Mouse (Mus musculus): ENCODE measurements around the gene Clasp1.

- TF ChIP-seq CTCF (IDR thresholded peaks at IDR 0.05; ENCODE audit: insufficient read depth, low read depth, low read length) (no peak), POLR2A (IDR thresholded peaks at IDR 0.05; ENCODE audit: insufficient read depth, low read depth, low read length) (no peak)
Measured at GRCm38 (mm10) chr1:118613631-118614183, 224.8 kb downstream of the Clasp1 start.

Data from olfactory bulb, adult 2 months (tissue).